Mouse (Mus musculus) midbrain, embryonic 12.5 days (tissue): ENCODE measurements around the gene Apol7e. TPM values are rescaled to one million over a fixed set of nuclear protein-coding genes. Genes with fewer than 3 reads are reported as not detected.
"Not testable (repeated sequence)": the region's sequence is repeated elsewhere in the genome, so short reads cannot be mapped to it uniquely, and the experiment has no call there.

Experiments used
- ATAC-seq: fragments of 200-750 bp; cut with Nextera tagmentation; 2 replicates; pipeline ENCODE4 v1.8.0; 2017; ENCODE audit warnings: low read depth, moderate TSS enrichment, moderate library complexity; ENCODE audit not compliant: low FRiP score
- H3K27ac ChIP-seq: fragments of 300-500 bp; sonication (generic); replicated peaks from 2 replicates; pipeline ENCODE4 v1.5.1; 2016; ENCODE audit warnings: mild to moderate bottlenecking
- H3K27me3 ChIP-seq: fragments of 300-500 bp; sonication (generic); 2 replicates; pipeline ENCODE4 v1.6.1; 2016; ENCODE audit warnings: mild to moderate bottlenecking
- H3K36me3 ChIP-seq: fragments of 300-500 bp; sonication (generic); 2 replicates; pipeline ENCODE4 v1.6.1; 2016
- H3K4me1 ChIP-seq: fragments of 300-500 bp; sonication (generic); 2 replicates; pipeline ENCODE4 v1.6.1; 2016
- H3K4me2 ChIP-seq: fragments of 300-500 bp; sonication (generic); replicated peaks from 2 replicates; pipeline ENCODE4 v1.6.1; 2016; ENCODE audit warnings: mild to moderate bottlenecking, moderate library complexity
- H3K4me3 ChIP-seq: fragments of 300-500 bp; sonication (generic); 2 replicates; pipeline ENCODE4 v1.5.1; 2016; ENCODE audit warnings: mild to moderate bottlenecking
- H3K9ac ChIP-seq: fragments of 300-500 bp; sonication (generic); replicated peaks from 2 replicates; pipeline ENCODE4 v1.6.1; 2016; ENCODE audit warnings: mild to moderate bottlenecking, moderate library complexity
- H3K9me3 ChIP-seq: fragments of 300-500 bp; sonication (generic); 2 replicates; pipeline ENCODE4 v1.6.1; 2016; ENCODE audit warnings: mild to moderate bottlenecking
- WGBS: fragments of 180-500 bp; shearing (Covaris S2); methylation state at CpG from one replicate; pipeline ENCODE4 v1.1.7; 2016; 5-methylcytosine and 5-hydroxymethylcytosine counted together
- polyA plus RNA-seq: library from polyadenylated mRNA; unstranded; fragments of >200 nt; fragmentation: Nextera tagmentation; extraction: Ambion mirVana; gene quantifications from 2 replicates; pipeline ENCODE4 v1.2.1, GENCODE M21; 2016

Gene Apol7e
- polyA plus RNA-seq, 1 experiment from 2014 or later, result not detected

GRCm38 (mm10) chr15:77724208-77724911, 25.7 kb downstream of the Apol7e start:
- H3K27me3 ChIP-seq, H3K4me2 ChIP-seq, H3K9me3 ChIP-seq, ATAC-seq, H3K4me1 ChIP-seq, H3K9ac ChIP-seq, H3K27ac ChIP-seq, H3K4me3 ChIP-seq, H3K36me3 ChIP-seq: not testable (repeated sequence)
- WGBS, result 19% methylated on average over 2 of the region's 10 CpGs

- not testable (repeated sequence) for H3K9me3 ChIP-seq, ATAC-seq, H3K36me3 ChIP-seq, H3K4me2 ChIP-seq, H3K4me1 ChIP-seq, H3K27ac ChIP-seq, H3K4me3 ChIP-seq, H3K9ac ChIP-seq, H3K27me3 ChIP-seq
- 82% methylated on average over 6 of the region's 6 CpGs for WGBS
These were observed 26.9 kb downstream of the Apol7e start for GRCm38 (mm10) chr15:77725393-77726020.

DNA sequence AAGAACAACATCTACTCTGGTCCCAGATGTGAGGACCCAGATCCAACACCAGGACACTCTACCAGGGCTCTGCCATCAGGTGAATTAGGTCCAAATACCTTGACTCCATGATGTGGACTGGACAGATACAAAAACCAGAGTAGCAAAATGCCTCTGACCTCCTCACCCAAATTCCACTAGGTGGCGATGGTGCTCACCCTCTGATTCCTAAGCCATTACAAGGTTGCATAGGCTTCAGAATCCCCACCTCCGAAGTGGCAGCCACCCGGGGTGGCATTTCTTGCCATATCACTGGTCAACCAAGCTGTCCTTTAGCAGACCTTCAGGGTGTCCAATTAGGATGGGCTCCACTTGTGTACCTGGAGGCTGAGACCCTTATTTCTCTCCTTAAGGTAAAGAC, 28.5 kb downstream of the Apol7e start:
- not testable (repeated sequence) for H3K4me2 ChIP-seq, ATAC-seq, H3K4me1 ChIP-seq, H3K27me3 ChIP-seq, H3K27ac ChIP-seq, H3K9ac ChIP-seq, H3K9me3 ChIP-seq, H3K36me3 ChIP-seq, H3K4me3 ChIP-seq
- WGBS, result 9% methylated on average over 3 of the region's 3 CpGs

DNA sequence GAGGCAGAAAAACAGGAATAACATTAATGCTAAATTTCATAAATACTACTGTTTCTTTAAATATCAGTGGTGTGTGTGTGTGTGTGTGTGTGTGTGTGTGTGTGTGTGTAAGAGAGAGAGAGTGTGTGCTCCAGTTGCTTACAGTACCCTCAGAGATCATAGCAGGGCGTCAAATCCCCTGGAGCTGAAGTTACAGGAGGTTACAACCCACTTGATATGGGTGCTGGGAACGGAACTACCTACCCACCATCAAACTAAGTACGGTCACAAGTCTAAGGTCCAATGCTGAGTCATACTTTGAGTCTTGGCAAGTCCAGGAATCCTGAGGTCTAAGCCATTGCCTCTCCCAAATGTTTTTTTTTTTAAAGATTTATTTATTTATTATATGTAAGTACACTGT, 29.1 kb downstream of the Apol7e start:
- H3K9ac ChIP-seq, H3K36me3 ChIP-seq, H3K4me1 ChIP-seq, ATAC-seq, H3K9me3 ChIP-seq, H3K4me3 ChIP-seq, H3K4me2 ChIP-seq, H3K27ac ChIP-seq, H3K27me3 ChIP-seq: not testable (repeated sequence)
- 89% methylated on average over 3 of the region's 3 CpGs for WGBS

DNA sequence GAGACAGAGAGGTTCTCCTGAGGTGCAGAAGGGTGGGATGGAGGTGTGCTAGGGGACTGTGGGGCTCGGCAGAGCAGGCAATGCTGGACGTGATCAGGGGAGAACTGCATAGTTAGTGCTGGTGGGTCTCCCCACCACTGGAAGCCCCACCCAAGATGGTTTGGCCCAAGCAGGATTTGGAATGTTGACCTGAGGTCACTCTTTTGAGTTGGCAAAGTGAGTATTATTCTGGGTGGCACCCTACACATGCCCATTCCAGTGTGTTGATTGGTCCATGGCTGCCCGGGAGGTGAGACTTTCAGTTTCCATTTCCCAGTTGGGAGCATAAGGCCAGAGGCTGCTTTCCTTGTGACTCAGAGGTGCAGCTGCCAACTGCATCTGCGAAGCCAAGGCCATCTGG, 30.1 kb downstream of the Apol7e start, which contains the start of gene Apol9b:
Apol9b (plus strand) TSS at position 301 of the 400 bp plus-strand sequence.
- 92% methylated on average over 1 of the region's 4 CpGs for WGBS

DNA sequence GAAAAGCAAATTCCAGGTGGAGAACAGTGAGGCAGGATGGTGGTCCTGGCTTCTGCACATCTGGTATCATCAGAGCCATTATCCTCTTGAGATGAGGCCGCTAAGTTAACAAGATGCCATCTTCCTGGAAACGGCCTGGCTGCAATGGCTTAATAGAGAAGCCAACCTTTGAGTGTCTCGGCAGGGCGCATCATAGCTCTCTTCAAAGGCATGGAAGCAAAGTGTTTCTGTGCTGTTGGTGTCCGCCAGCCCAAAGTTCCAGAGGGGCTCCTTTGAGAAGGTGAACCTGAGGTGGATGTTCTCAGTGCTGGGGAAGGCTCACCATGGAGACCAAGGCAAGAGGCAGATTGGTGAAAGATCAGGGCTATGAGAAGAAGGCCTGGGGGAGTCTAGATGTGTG, 32.9 kb downstream of the Apol7e start:
- 83% methylated on average over 5 of the region's 5 CpGs for WGBS
- Histone ChIP-seq H3K4me1 (no peaks in the 10 kb centered on the region), H3K36me3 (no peaks in the 10 kb centered on the region), H3K9ac (no peak overlapping the region), H3K4me2 (no peak overlapping the region), H3K4me3 (no peak overlapping the region), H3K27me3 (no peaks in the 10 kb centered on the region), H3K27ac (no peak overlapping the region), H3K9me3 (no peaks in the 10 kb centered on the region)
- ATAC-seq, result no peak

More for the DNA sequence above, 30.1 kb downstream of the Apol7e start, which contains the start of gene Apol9b:
- not testable (repeated sequence) for H3K36me3 ChIP-seq, H3K27me3 ChIP-seq, H3K9me3 ChIP-seq, H3K27ac ChIP-seq, H3K4me3 ChIP-seq, H3K4me2 ChIP-seq, H3K9ac ChIP-seq, ATAC-seq, H3K4me1 ChIP-seq

DNA sequence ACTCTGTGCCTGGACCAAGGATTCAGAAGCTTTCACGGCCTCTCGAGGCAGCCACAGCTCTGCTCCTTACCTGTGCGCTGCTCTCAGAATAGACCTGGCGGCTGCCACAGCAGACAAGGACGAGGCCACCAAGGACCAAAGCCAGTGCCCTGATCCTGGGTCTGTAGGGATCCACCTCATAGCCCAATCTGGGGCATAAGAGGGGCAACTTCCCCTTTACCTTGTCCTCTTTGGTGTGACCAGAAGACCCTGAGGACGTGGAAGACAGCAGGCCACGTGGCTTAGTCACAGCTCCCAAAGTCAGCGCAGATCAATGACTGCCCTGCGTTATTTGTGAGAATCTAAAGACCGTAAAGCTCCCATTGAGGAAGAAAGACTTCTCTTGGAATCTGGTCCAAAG, 34.2 kb downstream of the Apol7e start:
- not testable (repeated sequence) for H3K9ac ChIP-seq, H3K4me2 ChIP-seq, H3K27ac ChIP-seq, H3K36me3 ChIP-seq, H3K4me1 ChIP-seq, ATAC-seq, H3K4me3 ChIP-seq, H3K27me3 ChIP-seq, H3K9me3 ChIP-seq
- 74% methylated on average over 10 of the region's 10 CpGs for WGBS

- H3K36me3 ChIP-seq, H3K27me3 ChIP-seq, ATAC-seq, H3K4me2 ChIP-seq, H3K27ac ChIP-seq, H3K9me3 ChIP-seq, H3K4me3 ChIP-seq, H3K9ac ChIP-seq, H3K4me1 ChIP-seq: not testable (repeated sequence)
- 87% methylated on average over 8 of the region's 8 CpGs for WGBS
These were observed 34.7 kb downstream of the Apol7e start for GRCm38 (mm10) chr15:77733380-77733779.

- WGBS, result 53% methylated on average over 4 of the region's 4 CpGs
- not testable (repeated sequence) for ATAC-seq, H3K9me3 ChIP-seq, H3K36me3 ChIP-seq, H3K4me1 ChIP-seq, H3K27ac ChIP-seq, H3K27me3 ChIP-seq, H3K4me2 ChIP-seq, H3K4me3 ChIP-seq, H3K9ac ChIP-seq
These were observed 35.2 kb downstream of the Apol7e start for GRCm38 (mm10) chr15:77733903-77734302.

DNA sequence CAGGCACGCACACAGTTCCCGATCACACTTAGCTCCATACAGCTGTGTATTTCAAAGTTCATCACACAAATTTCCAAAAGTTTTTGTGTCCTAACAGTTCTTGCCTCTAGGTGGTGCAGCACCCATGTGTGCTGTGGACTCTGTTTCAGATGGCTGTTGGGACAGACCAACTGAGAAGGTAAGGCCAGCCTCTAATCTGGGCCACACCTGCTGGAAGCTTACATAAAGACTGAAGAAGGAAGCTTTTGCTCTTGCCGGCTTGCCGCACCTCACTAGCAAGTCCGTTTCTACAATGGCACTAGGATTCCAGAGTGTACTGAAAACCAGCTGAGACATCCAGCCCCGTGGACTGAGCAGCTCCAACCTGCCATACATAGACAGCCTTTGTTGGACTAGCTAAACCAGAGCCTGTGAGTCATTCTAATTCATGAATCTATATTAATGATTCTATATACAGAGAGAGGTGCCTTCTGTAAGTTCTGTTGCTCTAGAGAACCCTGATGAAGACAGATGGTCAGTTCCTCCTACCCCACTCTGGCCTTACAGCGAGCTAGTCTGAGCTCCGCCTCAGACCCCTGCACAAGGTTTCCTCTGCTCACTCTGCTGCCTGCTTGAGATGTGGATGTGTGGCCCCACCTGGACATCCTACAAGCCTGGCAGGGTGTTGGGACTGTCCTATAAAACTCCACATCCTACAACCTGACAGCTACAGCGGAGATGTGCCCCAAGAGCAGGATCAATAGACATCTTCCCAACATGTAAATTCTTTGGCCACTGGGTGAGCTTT, 42.0 kb downstream of the Apol7e start:
- no peaks in the 10 kb centered on the region for H3K27me3 ChIP-seq
- H3K9ac ChIP-seq, result no peak overlapping the region
- no peaks in the 10 kb centered on the region for H3K4me1 ChIP-seq
- H3K9me3 ChIP-seq, result no peaks in the 10 kb centered on the region
- no peak overlapping the region for H3K27ac ChIP-seq
- 80% methylated on average over 9 of the region's 9 CpGs for whole genome bisulfite sequencing
- no peak for ATAC-seq
- no peak overlapping the region for H3K4me2 ChIP-seq
- H3K36me3 ChIP-seq, result no peaks in the 10 kb centered on the region
- no peak overlapping the region for H3K4me3 ChIP-seq

DNA sequence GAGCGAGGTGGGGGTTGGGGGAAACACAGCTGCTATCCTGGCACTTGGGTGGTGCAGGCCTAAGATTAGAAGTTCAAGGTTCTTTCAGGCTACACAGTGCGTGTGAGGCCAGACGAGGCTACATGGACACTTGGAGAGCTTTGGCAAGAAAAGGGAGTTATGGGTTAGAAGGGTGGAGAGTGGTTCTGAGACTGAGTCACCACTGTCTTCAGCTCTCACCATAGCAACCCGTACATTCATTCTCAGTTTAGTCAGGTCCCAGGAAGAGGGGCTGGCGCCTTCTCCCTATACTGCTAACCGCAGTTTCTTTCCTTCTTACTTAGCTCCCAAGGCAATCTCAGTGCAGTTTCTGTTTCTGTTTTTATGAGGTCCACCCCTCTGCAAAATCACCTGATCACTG, 42.9 kb downstream of the Apol7e start:
- H3K27me3 ChIP-seq, H3K36me3 ChIP-seq, H3K4me2 ChIP-seq, H3K9ac ChIP-seq, H3K4me3 ChIP-seq, H3K9me3 ChIP-seq, ATAC-seq, H3K4me1 ChIP-seq, H3K27ac ChIP-seq: not testable (repeated sequence)
- 90% methylated on average over 6 of the region's 6 CpGs for WGBS

DNA sequence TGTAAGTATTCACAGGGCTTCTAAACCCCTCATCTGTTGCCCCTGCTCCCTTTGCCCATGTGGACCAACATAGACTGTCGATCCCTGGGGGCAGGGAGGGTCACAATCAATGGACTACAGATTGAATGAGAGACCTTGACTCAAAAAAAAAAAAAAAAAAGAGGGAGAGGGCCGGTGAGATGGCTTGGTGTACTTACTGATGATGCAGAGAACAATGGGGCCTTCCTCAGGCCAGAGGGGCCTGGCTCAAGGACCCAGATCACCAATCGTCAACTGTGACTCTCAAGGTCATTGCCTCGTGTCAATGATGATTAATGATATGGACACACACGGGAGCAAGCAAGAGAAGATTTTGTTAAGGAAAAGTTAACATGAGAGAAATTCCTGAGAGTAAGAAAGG, 46.0 kb downstream of the Apol7e start:
- H3K4me2 ChIP-seq, result no peak overlapping the region
- no peaks in the 10 kb centered on the region for H3K4me1 ChIP-seq
- H3K9ac ChIP-seq, result no peak overlapping the region
- H3K4me3 ChIP-seq, result no peak overlapping the region
- WGBS, result 45% methylated on average over 5 of the region's 5 CpGs
- H3K9me3 ChIP-seq, result no peaks in the 10 kb centered on the region
- no peak overlapping the region for H3K27ac ChIP-seq
- H3K27me3 ChIP-seq, result no peaks in the 10 kb centered on the region
- no peak for ATAC-seq
- no peaks in the 10 kb centered on the region for H3K36me3 ChIP-seq
